Mouse (Mus musculus) myocyte (in vitro differentiated cells): ENCODE measurements around the gene St3gal4.

ENCODE experiments used
- CEBPB ChIP-seq: IDR thresholded peaks from 2 replicates; pipeline ENCODE4 v1.6.1; 2011; ENCODE audit warnings: mild to moderate bottlenecking, moderate library complexity; ENCODE audit not compliant: poor library complexity, insufficient read depth, severe bottlenecking
- POLR2A ChIP-seq: IDR thresholded peaks from one replicate; pipeline ENCODE4 v1.6.1; 2011; ENCODE audit warnings: low read depth, mild to moderate bottlenecking, control low read depth, moderate library complexity; ENCODE audit not compliant: insufficient read length
- TCF12 ChIP-seq: IDR thresholded peaks from one replicate; pipeline ENCODE4 v1.6.1; 2011; ENCODE audit warnings: mild to moderate bottlenecking, control low read depth; ENCODE audit not compliant: poor library complexity, insufficient read depth, severe bottlenecking

DNA sequence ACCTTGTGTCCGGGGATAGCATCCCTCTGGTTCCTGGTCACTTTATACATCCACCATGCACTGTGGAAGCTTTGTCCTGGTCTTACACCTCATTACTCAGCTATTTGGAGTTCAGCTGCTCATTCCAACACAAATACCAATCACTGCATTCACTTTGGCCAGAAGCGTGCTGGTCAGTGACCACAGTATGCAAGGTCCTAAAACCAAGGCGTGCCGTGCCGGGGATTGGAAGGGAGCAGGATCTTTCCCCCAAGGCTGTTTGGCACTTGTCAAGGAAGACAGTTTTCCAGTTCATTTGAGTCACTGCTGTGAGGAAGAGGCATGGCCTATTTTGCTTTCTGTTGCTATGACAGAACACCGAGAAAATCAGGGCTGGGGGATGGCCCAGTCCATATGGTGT lies 86.6 kb downstream of the St3gal4 start:
- TF ChIP-seq POLR2A: no peak
- no peak for TF ChIP-seq CEBPB
- no peak for TF ChIP-seq TCF12
